Mouse (Mus musculus) cerebellum, adult 9-10 months (tissue): ENCODE measurements around the gene Hyal3.

ENCODE experiments used
- DNase-seq: peaks from one replicate; pipeline ENCODE4 v3.0.0; 2022

Hyal3 gene

DNA sequence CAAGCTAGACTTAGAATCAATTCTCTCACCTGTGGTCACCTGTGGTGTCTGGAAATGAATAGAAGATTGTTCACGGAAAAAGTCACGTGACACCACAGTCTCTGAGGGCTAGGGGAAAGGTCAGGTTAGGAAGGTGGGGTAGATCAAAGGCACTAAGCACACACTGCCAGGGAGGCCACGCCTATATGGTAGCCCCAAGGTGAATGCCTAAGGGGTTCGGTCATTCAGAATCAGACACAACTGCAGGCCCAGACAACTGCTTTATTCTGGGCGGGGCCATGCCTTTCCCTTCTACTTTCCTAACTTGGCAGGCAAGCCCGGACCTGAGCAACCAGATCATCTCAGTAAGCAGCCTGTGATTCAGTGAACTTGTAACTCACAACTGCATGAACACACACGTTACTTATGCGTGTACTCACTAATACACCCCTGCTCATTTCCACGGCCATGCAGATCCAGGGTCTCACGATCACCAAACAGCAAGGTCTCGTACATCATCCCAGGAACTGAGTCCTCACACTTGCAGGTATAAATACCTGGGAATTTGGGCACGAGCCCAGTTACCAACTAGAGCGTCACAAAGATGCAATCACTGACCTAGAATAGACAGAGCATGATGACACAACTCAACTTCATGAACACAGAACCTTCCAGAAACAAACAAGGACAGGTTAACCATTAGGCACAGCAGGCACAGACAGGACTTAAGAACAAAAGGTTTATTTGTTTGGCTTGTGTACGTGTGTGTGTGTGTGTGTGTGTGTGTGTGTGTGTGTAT lies 4.8 kb upstream of the Hyal3 start:
- no peak for DNase-seq

GRCm38 (mm10) chr9:107576357-107577107 lies 4.1 kb upstream of the Hyal3 start, which contains the start of gene Hyal1:
Hyal1 (plus strand) TSS chr9:107576927.
- DNase-seq, result no peak

GRCm38 (mm10) chr9:107577871-107578270 lies 2.7 kb upstream of the Hyal3 start:
- no peak for DNase-seq

DNA sequence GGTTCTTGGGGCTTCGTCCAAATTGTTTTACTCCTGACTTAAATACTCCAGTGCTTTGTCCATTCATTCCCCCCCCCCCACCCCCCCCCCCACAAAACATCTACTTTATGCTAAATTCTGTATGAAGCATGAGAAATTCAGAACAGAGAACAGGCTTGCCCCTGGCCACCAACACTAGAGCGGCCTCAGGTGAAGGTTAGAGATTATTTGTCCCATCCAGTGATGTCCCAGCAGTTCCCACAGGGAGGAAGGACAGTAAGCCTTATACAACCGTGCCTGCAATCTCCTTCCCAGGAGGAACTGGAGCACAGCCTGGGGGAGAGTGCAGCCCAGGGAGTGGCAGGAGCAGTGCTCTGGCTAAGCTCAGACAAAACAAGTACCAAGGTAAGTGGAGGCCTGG lies 2.0 kb upstream of the Hyal3 start, which contains the start of gene Naa80:
Gene Naa80 (plus strand): TSS at position 301 of the 400 bp plus-strand sequence.
- DNase-seq, result no peak

GRCm38 (mm10) chr9:107579023-107579900 lies 1.4 kb upstream of the Hyal3 start:
- peak; percentile 78 for DNase-seq

GRCm38 (mm10) chr9:107581584-107581983 lies 966 bp downstream of the Hyal3 start:
- DNase-seq, result no peak

GRCm38 (mm10) chr9:107582509-107583062 lies 2.0 kb downstream of the Hyal3 start:
- DNase-seq, result no peak

GRCm38 (mm10) chr9:107583174-107583573 lies 2.6 kb downstream of the Hyal3 start:
- DNase-seq, result no peak

GRCm38 (mm10) chr9:107586504-107586903 lies 5.9 kb downstream of the Hyal3 start:
- DNase-seq, result no peak

DNA sequence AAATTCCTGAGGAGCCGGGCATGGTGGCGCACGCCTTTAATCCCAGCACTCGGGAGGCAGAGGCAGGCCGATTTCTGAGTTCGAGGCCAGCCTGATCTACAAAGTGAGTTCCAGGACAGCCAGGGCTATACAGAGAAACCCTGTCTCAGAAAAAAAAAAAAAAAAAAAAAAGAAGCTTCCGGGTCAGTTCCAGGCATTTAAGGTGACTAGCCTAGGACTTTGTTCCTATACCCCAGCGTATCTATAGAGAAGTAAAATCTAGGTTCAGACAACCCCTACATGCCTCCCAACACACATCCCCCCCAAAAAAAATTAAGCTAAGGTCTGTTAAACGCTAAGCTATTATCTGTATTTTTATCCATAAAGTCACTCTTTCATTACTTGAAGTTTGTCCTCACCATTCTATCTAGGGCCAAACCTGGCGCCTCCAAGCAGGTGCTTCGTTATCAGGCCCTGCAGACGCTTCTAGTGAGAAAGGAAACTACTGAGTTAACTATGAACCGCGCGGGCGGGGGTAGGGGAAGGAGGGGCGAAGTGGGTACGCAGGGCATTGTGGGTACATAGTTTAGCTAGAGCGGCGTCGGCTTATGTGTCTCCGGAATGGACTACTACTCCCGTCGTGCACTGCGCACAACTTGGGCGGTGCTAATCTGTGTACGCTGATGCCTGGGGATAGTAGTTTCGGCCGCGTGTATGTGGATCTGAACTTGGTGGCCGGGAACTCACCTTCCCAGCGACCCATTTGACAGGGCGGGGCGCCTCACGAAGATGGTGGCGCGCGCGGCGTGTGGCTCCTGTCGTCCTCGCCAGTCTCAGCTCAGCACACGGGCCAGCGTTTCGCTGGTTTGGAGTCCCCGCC lies 6.6 kb downstream of the Hyal3 start, which contains the start of gene Ifrd2:
Gene Ifrd2 (plus strand): TSS at position 669 of the 859 bp plus-strand sequence.
- DNase-seq, result peak; percentile 99

GRCm38 (mm10) chr9:107587833-107588639 lies 7.4 kb downstream of the Hyal3 start:
- no peak for DNase-seq

GRCm38 (mm10) chr9:107590058-107590772 lies 9.6 kb downstream of the Hyal3 start:
- no peak for DNase-seq

DNA sequence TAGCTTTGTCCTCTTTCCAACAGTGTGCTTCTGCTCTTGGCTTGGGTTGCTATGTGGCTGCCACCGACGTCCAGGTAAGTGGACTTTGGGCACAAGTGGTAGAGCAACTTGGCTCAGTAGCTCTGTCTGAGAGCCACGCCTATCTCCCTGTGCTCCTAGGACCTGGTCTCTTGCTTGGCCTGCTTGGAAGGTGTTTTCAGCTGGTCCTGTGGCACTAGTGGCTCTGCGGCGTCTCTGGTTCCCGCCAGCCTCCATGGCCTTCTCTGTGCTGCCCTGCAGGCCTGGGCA lies 10.1 kb downstream of the Hyal3 start:
- no peak for DNase-seq

DNA sequence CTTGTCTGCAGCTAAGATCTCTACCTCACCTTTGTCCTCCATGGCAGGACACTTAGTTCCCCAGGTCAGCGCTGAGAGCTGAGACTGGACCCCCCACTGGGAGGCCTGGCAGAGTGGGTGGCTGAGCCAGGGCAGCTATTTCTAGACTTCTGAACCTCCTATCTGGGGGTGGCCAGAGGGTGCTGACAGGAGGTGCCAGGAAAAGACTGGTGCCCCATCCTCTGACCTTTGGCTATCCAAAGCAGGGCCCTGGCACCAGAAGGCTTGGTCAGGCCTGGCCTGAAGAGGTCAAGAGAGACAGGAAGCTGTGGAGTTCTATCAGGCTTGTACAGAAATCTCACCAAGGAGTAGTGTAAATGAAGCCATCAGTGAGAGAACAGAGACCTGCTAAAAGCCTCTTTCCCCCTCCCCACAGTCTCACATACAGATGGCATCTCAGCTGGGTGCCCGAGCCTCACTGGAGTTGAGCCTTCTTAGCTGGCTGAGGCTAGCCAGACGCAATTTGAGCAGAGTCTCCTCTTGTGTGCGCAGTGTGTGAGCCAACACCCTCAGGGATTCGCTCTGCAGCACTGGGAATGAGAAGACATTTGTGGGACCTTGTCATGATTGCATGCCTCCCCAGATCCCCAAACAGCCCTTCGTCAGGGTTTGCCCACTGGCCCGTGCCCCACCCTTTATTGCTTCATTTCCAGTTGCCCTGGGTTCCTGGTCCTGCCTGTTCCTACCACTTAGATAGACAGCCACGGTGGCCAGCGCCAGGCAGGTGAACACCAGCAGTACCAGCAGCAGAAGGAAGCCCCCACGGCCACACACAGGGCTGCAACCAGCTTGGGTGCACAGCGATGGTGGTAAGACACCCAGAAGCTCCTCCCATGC lies 12.7 kb downstream of the Hyal3 start:
- DNase-seq, result peak; percentile 93

GRCm38 (mm10) chr9:107594281-107595062 lies 13.9 kb downstream of the Hyal3 start:
- no peak for DNase-seq

DNA sequence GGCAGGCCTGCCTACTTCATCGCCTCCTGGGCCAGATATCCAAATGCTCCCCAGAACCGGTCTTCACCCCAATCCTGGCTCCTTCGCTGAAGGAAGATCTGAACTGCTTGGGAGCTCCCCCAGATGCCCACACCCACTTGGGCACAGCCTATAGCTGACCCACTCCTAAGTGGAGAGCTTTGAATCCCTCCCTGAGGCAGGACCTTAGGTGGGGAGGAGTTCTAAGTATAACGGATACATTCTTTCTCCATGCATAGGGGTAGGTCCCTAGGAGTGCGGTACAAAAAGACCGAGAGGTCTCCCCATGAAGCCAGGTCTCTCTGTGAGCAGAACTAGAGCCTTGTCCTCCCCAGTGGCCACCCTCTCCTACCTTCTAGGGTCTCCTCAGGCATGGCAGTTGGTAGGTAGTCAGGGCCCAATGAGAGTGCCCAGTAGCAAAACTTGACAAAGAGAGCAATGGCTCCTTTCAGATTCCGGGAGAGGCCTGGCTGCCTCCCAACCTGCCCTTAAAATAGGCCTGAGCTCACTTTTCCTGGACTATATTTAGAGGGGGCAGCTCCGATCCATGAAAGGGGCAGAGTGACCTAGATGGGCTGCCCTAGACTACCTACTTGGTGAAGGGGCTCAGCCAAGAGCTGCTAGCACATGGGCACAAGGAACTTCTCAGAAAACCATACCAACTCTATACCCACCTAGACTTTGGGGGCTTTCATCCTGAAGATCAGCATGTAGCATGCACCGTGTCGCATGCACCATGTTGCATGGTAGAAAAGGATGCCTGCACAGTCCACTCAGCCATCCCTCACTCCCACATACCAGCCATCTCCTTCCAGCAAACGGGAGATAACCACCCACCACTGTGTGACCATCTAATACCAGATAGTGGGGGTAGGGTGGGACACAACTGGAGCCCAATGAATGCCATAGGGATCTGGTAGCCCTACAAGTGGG lies 16.3 kb downstream of the Hyal3 start:
- no peak for DNase-seq

DNA sequence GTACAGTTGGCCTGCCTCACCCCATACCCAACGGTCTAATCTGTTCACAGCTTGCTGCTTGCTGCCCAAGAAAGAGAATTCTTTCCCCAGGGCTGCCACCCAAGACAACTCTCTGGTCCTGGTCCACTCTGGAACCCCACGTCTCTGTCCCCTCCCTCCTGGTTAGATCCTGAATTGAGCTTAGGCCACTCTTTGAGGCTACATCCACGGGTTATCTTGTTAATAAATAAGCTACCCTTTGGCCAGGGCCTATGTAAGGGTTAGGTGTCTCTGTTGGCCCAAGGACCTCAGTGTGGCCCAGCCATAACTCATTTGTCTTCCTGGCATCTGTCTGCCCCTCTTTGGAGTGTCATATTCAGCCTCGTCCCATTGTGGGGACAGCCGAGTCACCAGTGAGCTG lies 17.8 kb downstream of the Hyal3 start:
- DNase-seq, result no peak
